Mouse (Mus musculus): ENCODE data around the gene Atxn7. TPM values are rescaled to one million over a fixed set of nuclear protein-coding genes. Genes with fewer than 3 reads are reported as not detected.
"Not testable (repeated sequence)": the region's sequence is repeated elsewhere in the genome, so short reads cannot be mapped to it uniquely, and the experiment has no call there.

Atxn7 gene
- total RNA-seq, 2 experiments from 2014 or later = 17.2 to 22.8 TPM

- no peak for DNase-seq
Measured at GRCm38 (mm10) chr14:13988397-13988796, 27.2 kb downstream of the Atxn7 start.

DNA sequence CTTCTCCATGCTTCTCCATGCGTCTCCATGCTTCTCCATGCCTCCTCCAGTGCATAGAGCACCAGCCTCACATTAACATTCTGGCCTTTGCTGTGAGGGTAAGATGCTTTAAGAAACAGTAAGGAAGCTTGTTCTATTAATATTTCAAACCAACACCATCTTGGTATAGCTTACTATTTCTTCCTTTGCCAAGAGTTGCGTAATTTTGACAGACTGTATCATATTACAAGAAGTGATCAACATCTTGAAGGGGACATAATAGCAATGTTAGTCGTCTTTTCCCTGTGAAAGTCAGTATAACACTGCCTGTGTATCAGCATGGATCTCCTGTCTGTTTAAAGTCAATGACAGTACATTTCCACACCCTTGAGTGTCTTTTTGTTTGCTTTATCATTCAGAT, 29.5 kb downstream of the Atxn7 start:
- DNase-seq = no peak

GRCm38 (mm10) chr14:13995206-13996097, 34.2 kb downstream of the Atxn7 start:
- peak; percentile 14 for DNase-seq

GRCm38 (mm10) chr14:14002771-14003170, 41.5 kb downstream of the Atxn7 start:
- no peak for DNase-seq

DNA sequence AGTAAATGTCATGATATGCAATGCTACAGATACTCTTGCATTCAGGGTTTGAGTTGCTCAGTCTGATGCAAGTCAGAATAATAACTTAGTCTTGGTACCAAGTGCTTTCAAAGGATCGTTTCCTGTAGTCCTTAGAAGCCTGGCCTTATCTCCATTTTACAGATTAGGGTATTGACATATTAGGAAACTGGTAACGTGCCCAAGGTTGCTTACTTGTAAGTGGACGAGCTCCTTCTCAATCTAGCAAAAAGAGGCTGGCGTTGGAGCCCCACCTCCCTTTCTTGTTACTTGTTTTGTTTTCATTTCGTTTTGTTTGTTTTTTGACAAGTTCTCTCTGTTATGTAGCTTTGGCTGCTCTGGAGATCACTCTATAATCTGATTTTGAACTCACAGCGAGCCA, 48.5 kb downstream of the Atxn7 start:
- no peak for DNase-seq

DNA sequence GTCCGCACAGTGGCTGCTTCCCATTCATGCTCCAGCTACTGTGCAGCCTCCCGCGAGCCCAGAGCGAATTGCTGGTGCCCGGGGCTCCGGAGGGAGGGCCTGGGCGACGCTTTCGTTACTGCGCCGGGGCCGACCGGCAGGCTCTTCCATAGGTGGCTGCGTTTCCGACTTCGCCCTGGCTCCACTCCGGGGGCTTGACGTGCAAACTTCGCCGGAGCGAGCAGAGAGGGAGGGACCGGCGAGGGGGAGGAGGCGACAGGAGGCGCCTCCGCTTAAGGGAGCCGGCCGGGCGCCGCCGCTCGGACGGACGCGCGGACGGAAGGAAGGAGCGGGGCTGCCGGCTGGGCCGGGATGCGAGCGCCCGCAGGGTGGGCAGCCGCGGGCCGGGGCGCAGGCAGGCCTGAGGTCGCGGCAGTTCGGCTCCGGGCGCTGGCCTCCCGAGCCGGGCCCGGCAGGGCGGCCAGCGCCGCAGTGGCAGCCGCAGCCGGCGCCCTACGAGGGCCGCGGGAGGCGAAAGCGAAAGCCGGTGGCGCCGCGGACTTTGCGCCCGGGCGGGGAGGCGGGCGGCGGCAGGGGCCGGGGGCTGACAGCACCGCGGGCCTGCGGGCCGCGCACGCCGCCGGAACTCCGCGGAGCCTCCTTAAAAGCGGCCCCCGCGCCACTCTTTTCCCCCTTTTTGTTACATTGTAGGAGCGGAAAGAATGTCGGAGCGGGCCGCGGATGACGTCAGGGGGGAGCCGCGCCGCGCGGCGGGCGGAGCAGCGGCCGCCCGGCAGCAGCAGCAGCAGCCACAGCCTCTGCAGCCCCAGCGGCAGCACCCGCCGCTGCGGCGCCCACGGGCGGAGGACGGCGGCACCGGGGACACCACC, 51.4 kb downstream of the Atxn7 start:
- DNase-seq = peak; percentile 90

- DNase-seq = no peak
Measured at GRCm38 (mm10) chr14:14013252-14013711, 52.0 kb downstream of the Atxn7 start.

- DNase-seq = no peak
Measured at GRCm38 (mm10) chr14:14014636-14015375, 53.6 kb downstream of the Atxn7 start.

DNA sequence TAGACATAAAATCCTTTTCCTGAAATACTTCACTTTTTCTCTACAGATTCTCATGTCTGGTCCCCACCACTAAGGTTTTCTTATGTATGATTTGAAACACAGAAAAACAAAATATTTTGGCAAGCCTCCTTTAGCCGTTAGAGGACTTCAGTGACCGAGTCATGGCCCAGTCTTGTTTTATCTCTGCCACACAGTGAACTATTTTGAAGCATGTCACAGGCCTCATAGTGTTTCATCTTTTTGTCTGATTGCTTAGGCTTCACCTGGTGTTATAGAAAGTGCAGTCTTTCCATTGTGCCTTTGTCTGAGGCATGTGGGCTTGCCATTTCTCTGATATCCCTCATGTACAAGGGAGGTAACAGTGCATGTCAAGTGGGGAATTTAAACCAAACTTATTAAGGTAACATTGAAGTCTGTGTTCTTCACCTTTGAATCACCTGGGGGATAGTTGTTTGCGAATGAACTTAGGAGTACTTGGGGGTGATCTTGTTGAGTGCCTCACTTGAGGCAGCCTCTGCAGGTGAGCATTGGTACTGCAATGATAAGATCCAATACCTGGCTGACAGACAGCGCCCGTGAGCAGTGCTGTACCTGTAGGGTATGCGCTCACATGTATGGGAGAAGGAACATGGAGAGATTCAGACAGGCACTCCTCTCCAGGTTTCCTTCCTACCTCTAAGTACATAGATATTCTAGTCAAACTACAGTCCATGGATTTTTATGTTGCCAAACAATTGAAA, 58.1 kb downstream of the Atxn7 start:
- peak; percentile 10 for DNase-seq

DNA sequence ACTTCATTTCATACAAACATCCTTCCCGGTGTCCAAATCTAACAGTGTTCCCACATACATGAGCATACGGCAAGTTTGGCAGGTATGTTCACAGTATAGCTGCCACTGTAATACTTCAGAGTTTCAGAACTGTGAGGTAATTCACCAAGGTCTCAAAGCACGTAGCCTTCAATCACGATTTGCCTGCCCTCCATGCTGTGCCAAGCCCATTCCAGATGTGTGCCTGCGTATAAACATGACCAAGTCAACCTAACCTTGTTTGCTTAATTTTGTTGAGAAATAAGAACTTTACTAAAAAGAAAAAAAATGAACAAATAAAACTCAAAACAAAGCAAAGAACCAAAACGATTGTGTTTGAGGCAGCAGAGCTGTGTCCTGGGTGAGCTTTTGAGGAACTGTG, 60.0 kb downstream of the Atxn7 start:
- DNase-seq = no peak

GRCm38 (mm10) chr14:14025870-14026269, 64.6 kb downstream of the Atxn7 start:
- no peak for DNase-seq

DNA sequence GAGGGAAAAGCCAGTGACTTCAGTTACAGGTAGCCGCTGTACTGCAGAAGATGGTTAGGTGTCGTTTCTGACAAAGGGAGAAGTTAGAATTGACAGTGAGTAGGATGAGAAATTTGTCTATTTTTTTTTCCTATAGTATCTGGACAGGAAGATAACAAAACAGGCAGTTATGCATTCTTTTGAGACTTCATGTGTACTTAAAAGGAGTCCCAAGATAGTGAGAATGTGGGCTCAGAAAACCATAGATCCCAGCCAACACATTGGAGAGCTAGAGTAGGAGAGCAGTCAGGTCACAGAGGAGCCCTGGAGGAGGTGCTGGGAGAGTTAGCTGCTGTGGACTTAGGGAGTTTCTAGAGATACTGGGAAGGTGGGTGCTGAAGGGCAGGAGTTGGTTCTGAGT, 69.4 kb downstream of the Atxn7 start:
- DNase-seq = no peak

- DNase-seq = no peak
Measured at GRCm38 (mm10) chr14:14032842-14033241, 71.6 kb downstream of the Atxn7 start.

- DNase-seq = no peak
Measured at GRCm38 (mm10) chr14:14036352-14036751, 75.1 kb downstream of the Atxn7 start.

GRCm38 (mm10) chr14:14038233-14038632, 77.0 kb downstream of the Atxn7 start:
- DNase-seq = no peak

GRCm38 (mm10) chr14:14042336-14042735, 81.1 kb downstream of the Atxn7 start:
- no peak for DNase-seq

DNA sequence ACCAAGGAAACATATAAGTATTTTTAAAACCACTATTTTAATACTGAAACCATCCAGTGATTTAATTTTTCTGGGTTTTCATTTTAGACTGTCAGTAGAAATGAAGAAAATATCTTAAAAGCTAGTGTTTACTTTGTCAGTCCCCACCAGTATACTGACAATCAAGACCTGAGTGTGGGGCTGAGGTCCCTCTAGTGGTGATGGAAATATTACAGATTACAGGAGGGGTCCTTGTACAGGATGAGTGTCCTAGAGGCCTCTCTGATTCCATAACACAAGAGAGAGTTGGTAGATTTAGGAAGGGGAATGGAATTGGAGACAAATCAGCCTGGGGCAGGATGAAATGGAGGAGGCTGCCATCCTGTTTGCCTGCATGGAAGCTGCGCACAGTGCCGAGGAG, 93.1 kb downstream of the Atxn7 start:
- DNase-seq = peak; percentile 18

DNA sequence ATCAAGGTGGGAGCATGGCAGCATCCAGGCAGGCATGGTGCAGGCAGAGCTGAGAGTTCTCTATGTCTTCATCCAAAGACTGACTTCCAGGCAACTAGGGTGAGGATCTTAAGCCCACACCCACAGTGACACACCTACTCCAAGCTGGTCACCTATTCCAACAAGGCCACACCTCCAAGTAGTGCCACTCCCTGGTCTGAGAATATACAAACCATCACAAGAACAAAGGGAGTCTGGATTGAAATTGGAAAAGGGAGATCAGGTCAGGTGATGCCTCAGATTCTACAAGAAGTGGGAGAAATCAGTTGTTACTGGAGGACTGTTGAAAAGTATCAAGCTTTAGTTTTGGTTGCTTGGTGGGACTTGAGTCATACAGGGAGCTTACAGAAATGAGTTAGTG, 98.4 kb downstream of the Atxn7 start:
- not testable (repeated sequence) for DNase-seq

DNA sequence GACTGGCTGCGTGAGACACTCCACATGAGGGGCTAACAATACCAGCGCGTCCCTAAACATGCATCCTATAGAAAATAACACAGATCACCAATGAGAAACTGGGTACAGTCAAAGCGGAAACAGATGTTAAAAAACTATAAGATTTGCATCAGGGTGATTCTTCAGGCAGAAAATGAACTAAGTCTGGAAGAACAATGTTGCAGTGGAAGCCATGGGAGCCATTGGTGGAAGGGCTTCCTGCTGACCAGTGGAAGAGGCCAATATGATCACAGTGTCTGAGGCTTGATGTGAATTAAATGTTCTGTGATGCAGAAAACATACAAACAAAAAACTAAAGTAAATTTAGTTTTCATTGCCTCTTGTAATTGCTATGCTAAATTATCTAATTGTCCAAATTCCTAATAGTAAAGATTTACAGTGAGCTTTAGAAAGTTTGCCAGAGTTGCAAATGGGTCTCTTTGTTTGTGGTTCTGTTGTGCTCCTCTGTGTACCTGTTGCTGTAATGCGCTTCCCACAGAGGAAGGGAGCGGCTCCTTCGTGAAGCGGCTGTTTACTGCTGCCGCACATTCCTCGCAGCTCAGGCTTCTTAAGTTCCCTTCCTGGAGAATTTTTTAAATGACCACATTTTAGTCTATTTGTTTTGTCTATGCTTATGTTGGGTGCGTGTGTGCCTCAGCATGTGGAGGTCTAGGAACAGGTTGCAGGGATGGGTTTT, 101.4 kb downstream of the Atxn7 start:
- no peak for DNase-seq

- no peak for DNase-seq
Measured at GRCm38 (mm10) chr14:14063382-14063781, 102.1 kb downstream of the Atxn7 start.

DNA sequence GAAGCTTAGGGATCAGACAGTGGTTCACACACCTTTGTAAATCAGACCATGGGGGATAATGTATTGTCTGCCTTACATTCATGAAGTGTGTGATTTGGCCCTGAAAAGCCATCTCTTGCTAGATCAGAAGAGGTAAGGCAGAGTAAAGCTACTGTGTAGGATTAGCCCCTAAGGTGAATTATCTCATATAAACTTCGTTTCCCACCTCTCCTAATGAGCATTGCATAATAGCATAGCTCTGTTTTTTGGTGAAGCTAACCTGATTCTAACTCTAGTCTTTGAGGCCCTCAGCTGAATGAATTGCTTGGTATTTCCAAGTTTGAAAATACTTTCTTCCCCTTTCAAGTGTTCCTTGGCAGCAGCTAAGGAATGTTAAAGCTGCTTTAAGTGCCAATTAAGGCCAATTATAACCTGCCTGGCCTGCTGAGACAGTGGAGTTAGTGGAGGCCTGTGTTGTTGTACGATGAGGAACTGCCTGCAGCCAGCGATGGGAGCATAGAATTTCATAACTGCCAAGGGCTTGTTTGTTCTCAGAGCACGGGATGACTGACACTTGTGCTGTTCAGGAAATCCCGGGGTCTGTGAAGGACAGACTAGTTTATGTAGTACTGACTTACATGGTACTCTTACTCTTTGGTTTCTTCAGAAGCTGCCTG, 103.4 kb downstream of the Atxn7 start:
- no peak for DNase-seq
